Mouse (Mus musculus) forebrain, embryonic 13.5 days (tissue): Measurements from ENCODE around the gene Rubcnl. TPM values are rescaled to one million over a fixed set of nuclear protein-coding genes. Genes with fewer than 3 reads are reported as not detected.
A peak's percentile ranks its signal among the peaks of the same experiment; 100 is the strongest.

ENCODE experiments used
- ATAC-seq: fragments of 200-750 bp; cut with Nextera tagmentation; 2 replicates; pipeline ENCODE4 v1.8.0; 2017
- H3K27ac ChIP-seq: fragments of 300-500 bp; sonication (generic); 2 replicates; pipeline ENCODE4 v1.5.1; 2015; ENCODE audit warnings: inconsistent platforms, mild to moderate bottlenecking, moderate library complexity
- H3K27me3 ChIP-seq: fragments of 300-500 bp; sonication (generic); 2 replicates; pipeline ENCODE4 v1.6.1; 2015; ENCODE audit warnings: mild to moderate bottlenecking, inconsistent platforms
- H3K36me3 ChIP-seq: fragments of 300-500 bp; sonication (generic); 2 replicates; pipeline ENCODE4 v1.6.1; 2015; ENCODE audit warnings: mild to moderate bottlenecking, inconsistent platforms; ENCODE audit not compliant: poor library complexity, severe bottlenecking
- H3K4me1 ChIP-seq: fragments of 300-500 bp; sonication (generic); 2 replicates; pipeline ENCODE4 v1.6.1; 2015; ENCODE audit warnings: inconsistent platforms
- H3K4me2 ChIP-seq: fragments of 300-500 bp; sonication (generic); 2 replicates; pipeline ENCODE4 v1.6.1; 2015; ENCODE audit warnings: inconsistent platforms, mild to moderate bottlenecking, moderate library complexity
- H3K4me3 ChIP-seq: fragments of 300-500 bp; sonication (generic); 2 replicates; pipeline ENCODE4 v1.5.1; 2015; ENCODE audit warnings: mild to moderate bottlenecking, inconsistent platforms
- H3K9ac ChIP-seq: fragments of 300-500 bp; sonication (generic); 2 replicates; pipeline ENCODE4 v1.6.1; 2015; ENCODE audit warnings: mild to moderate bottlenecking, inconsistent platforms
- H3K9me3 ChIP-seq: fragments of 300-500 bp; sonication (generic); replicated peaks from 2 replicates; pipeline ENCODE4 v1.6.1; 2016; ENCODE audit warnings: inconsistent platforms
- WGBS: fragments of 180-500 bp; shearing (Covaris S2); methylation state at CpG from one replicate; pipeline ENCODE4 v1.1.7; 2015; 5-methylcytosine and 5-hydroxymethylcytosine counted together
- polyA plus RNA-seq: library from polyadenylated mRNA; unstranded; fragments of >200 nt; fragmentation: Nextera tagmentation; extraction: Ambion mirVana; gene quantifications from 2 replicates; pipeline ENCODE4 v1.2.1, GENCODE M21; 2015

Rubcnl gene
- polyA plus RNA-seq, 1 experiment from 2014 or later = 0.21 TPM

GRCm38 (mm10) chr14:74990504-74990903 lies 25.3 kb upstream of the Rubcnl start:
- Histone ChIP-seq H3K4me2 (no peak overlapping the region), H3K9ac (no peak overlapping the region), H3K36me3 (no peaks in the 10 kb centered on the region), H3K9me3 (no peaks in the 10 kb centered on the region), H3K27me3 (no peaks in the 10 kb centered on the region), H3K4me1 (no peaks in the 10 kb centered on the region), H3K4me3 (no peak overlapping the region), H3K27ac (no peak overlapping the region)
- 0% methylated on average over 1 of the region's 1 CpGs for WGBS
- peak; percentile 33; the same call in 1 of the 2 replicates for ATAC-seq

- ATAC-seq = no peak
- Histone ChIP-seq H3K9ac (no peak overlapping the region), H3K9me3 (no peaks in the 10 kb centered on the region), H3K36me3 (no peaks in the 10 kb centered on the region), H3K4me2 (no peak overlapping the region), H3K4me3 (no peak overlapping the region), H3K4me1 (no peaks in the 10 kb centered on the region), H3K27ac (no peak overlapping the region), H3K27me3 (no peaks in the 10 kb centered on the region)
- WGBS = 83% methylated on average over 3 of the region's 3 CpGs
These were observed 19.3 kb upstream of the Rubcnl start for GRCm38 (mm10) chr14:74996556-74996955.

- Histone ChIP-seq H3K36me3 (no peaks in the 10 kb centered on the region), H3K4me3 (no peak overlapping the region), H3K9me3 (no peaks in the 10 kb centered on the region), H3K4me1 (no peaks in the 10 kb centered on the region), H3K27ac (no peak overlapping the region), H3K27me3 (no peaks in the 10 kb centered on the region), H3K4me2 (no peak overlapping the region), H3K9ac (no peak overlapping the region)
- ATAC-seq = no peak
- WGBS = 98% methylated on average over 2 of the region's 2 CpGs
These were observed 18.8 kb upstream of the Rubcnl start for GRCm38 (mm10) chr14:74997041-74997440.

- WGBS = 91% methylated on average over 6 of the region's 6 CpGs
- H3K4me1 ChIP-seq = no peaks in the 10 kb centered on the region
These were observed 14.5 kb upstream of the Rubcnl start for GRCm38 (mm10) chr14:75001364-75001763.

GRCm38 (mm10) chr14:75003356-75003755 lies 12.5 kb upstream of the Rubcnl start:
- Histone ChIP-seq H3K9ac (no peak overlapping the region), H3K36me3 (no peaks in the 10 kb centered on the region), H3K4me2 (no peak overlapping the region), H3K27ac (no peak overlapping the region), H3K4me1 (no peaks in the 10 kb centered on the region), H3K9me3 (no peaks in the 10 kb centered on the region), H3K27me3 (no peaks in the 10 kb centered on the region), H3K4me3 (no peak overlapping the region)
- 84% methylated on average over 3 of the region's 3 CpGs for WGBS
- no peak for ATAC-seq

More at GRCm38 (mm10) chr14:75001364-75001763, 14.5 kb upstream of the Rubcnl start:
- Histone ChIP-seq H3K9me3 (no peaks in the 10 kb centered on the region), H3K4me3 (no peak overlapping the region), H3K4me2 (no peak overlapping the region), H3K9ac (no peak overlapping the region), H3K27ac (no peak overlapping the region), H3K36me3 (no peaks in the 10 kb centered on the region), H3K27me3 (no peaks in the 10 kb centered on the region)
- no peak for ATAC-seq

- Histone ChIP-seq H3K4me2 (no peak overlapping the region), H3K9ac (no peak overlapping the region), H3K4me1 (no peaks in the 10 kb centered on the region), H3K27ac (no peak overlapping the region), H3K9me3 (no peaks in the 10 kb centered on the region), H3K27me3 (no peaks in the 10 kb centered on the region), H3K4me3 (no peak overlapping the region), H3K36me3 (no peaks in the 10 kb centered on the region)
- no peak for ATAC-seq
- WGBS = 78% methylated on average over 2 of the region's 2 CpGs
These were observed 10.2 kb upstream of the Rubcnl start for GRCm38 (mm10) chr14:75005478-75006199.

GRCm38 (mm10) chr14:75010346-75010745 lies 5.5 kb upstream of the Rubcnl start:
- no peaks in the 10 kb centered on the region for H3K4me1 ChIP-seq
- H3K9ac ChIP-seq = no peak overlapping the region
- H3K4me2 ChIP-seq = no peak overlapping the region
- no peaks in the 10 kb centered on the region for H3K9me3 ChIP-seq
- H3K4me3 ChIP-seq = no peak overlapping the region
- H3K27me3 ChIP-seq = no peaks in the 10 kb centered on the region
- no peak overlapping the region for H3K27ac ChIP-seq
- 79% methylated on average over 4 of the region's 4 CpGs for WGBS
- no peaks in the 10 kb centered on the region for H3K36me3 ChIP-seq
- no peak for ATAC-seq

GRCm38 (mm10) chr14:75010986-75011655 lies 4.7 kb upstream of the Rubcnl start:
- H3K4me2 ChIP-seq = no peak overlapping the region
- no peaks in the 10 kb centered on the region for H3K36me3 ChIP-seq
- no peaks in the 10 kb centered on the region for H3K9me3 ChIP-seq
- no peaks in the 10 kb centered on the region for H3K27me3 ChIP-seq
- no peak overlapping the region for H3K27ac ChIP-seq
- H3K9ac ChIP-seq = no peak overlapping the region
- H3K4me1 ChIP-seq = 0 out of 2 replicates have a peak, but pooled peaks cover 3% of the 10 kb centered on the region
- H3K4me3 ChIP-seq = no peak overlapping the region
- ATAC-seq = no peak
- 39% methylated on average over 8 of the region's 8 CpGs for WGBS

GRCm38 (mm10) chr14:75016715-75017020 lies 841 bp downstream of the Rubcnl start:
- H3K27me3 ChIP-seq = no peaks in the 10 kb centered on the region
- peaks cover 8% of the 10 kb centered on the region; the same call in 1 of the 2 replicates for H3K4me1 ChIP-seq
- peak overlapping the region; percentile 90 for H3K4me2 ChIP-seq
- H3K36me3 ChIP-seq = no peaks in the 10 kb centered on the region
- H3K9me3 ChIP-seq = no peaks in the 10 kb centered on the region
- H3K27ac ChIP-seq = no peak overlapping the region
- H3K9ac ChIP-seq = peak overlapping the region; percentile 63; the same call in 1 of the 2 replicates
- 75% methylated on average over 9 of the region's 9 CpGs for WGBS
- peak overlapping the region; percentile 44 for H3K4me3 ChIP-seq
- no peak for ATAC-seq

- H3K4me2 ChIP-seq = no peak overlapping the region
- H3K9ac ChIP-seq = no peak overlapping the region
- WGBS = 92% methylated on average over 7 of the region's 7 CpGs
- no peak overlapping the region for H3K4me3 ChIP-seq
- no peaks in the 10 kb centered on the region for H3K27me3 ChIP-seq
- no peaks in the 10 kb centered on the region for H3K36me3 ChIP-seq
- no peaks in the 10 kb centered on the region for H3K9me3 ChIP-seq
- ATAC-seq = no peak
- peaks cover 8% of the 10 kb centered on the region; the same call in 1 of the 2 replicates for H3K4me1 ChIP-seq
- H3K27ac ChIP-seq = no peak overlapping the region
These were observed 1.4 kb downstream of the Rubcnl start for GRCm38 (mm10) chr14:75017277-75017676.

- no peaks in the 10 kb centered on the region for H3K36me3 ChIP-seq
- H3K27ac ChIP-seq = no peak overlapping the region
- no peaks in the 10 kb centered on the region for H3K9me3 ChIP-seq
- peaks cover 8% of the 10 kb centered on the region; the same call in 1 of the 2 replicates for H3K4me1 ChIP-seq
- H3K9ac ChIP-seq = no peak overlapping the region
- no peaks in the 10 kb centered on the region for H3K27me3 ChIP-seq
- no peak overlapping the region for H3K4me2 ChIP-seq
- WGBS = 92% methylated on average over 18 of the region's 18 CpGs
- H3K4me3 ChIP-seq = no peak overlapping the region
- ATAC-seq = no peak
These were observed 2.3 kb downstream of the Rubcnl start for GRCm38 (mm10) chr14:75017877-75018825.

GRCm38 (mm10) chr14:75018829-75019228 lies 3.0 kb downstream of the Rubcnl start:
- WGBS = 81% methylated on average over 4 of the region's 4 CpGs
- no peak overlapping the region for H3K27ac ChIP-seq

More at GRCm38 (mm10) chr14:75018829-75019228, 3.0 kb downstream of the Rubcnl start:
- H3K4me1 ChIP-seq = peaks cover 8% of the 10 kb centered on the region; the same call in 1 of the 2 replicates
- no peak for ATAC-seq
- no peak overlapping the region for H3K4me3 ChIP-seq
- H3K27me3 ChIP-seq = no peaks in the 10 kb centered on the region
- H3K4me2 ChIP-seq = no peak overlapping the region
- no peaks in the 10 kb centered on the region for H3K9me3 ChIP-seq
- H3K36me3 ChIP-seq = no peaks in the 10 kb centered on the region
- no peak overlapping the region for H3K9ac ChIP-seq
